Comparison of ENCODE assay signal across 9 mouse cellular contexts in genomic region chr4:43964326-43964833, GRCm38 (mm10). TPM values are rescaled to one million over a fixed set of nuclear protein-coding genes. Genes with fewer than 3 reads are reported as not detected.
DNase-seq lines count a peak whose midpoint lies in the region; TF ChIP-seq lines count a peak whose summit lies in the region.
"Had no signal": no experiment of that assay in that cellular context is flagged by ENCODE, and none has a peak within 500 bp of the region (broad histone marks: within the 10 kb centered on the region; RNA-seq: fewer than 3 reads in every experiment).

No protein-coding gene starts in this region.

- peak overlapping the region; percentile 77 for H3K27ac ChIP-seq in gastrocnemius, adult 2 months
- H3K27ac ChIP-seq in embryonic facial prominence, embryonic 10.5 days (replicated peaks) = peak overlapping the region; percentile 61
- H3K27ac ChIP-seq: neural tube, embryonic 12.5 days had no signal

- no peaks in the 10 kb centered on the region for H3K36me3 ChIP-seq in embryonic facial prominence, embryonic 10.5 days (replicated peaks)

- intact Hi-C loops in gastrocnemius, adult 2 months (cut with DNase I) = no loop called here

- WGBS in embryonic facial prominence, embryonic 10.5 days = 45% methylated on average over 2 of the region's 2 CpGs

- no peak for TF ChIP-seq CTCF in gastrocnemius, adult 2 months (IDR thresholded peaks at IDR 0.05)

- H3K9me3 ChIP-seq in embryonic facial prominence, embryonic 10.5 days = no peaks in the 10 kb centered on the region
- H3K9me3 ChIP-seq: neural tube, embryonic 12.5 days had no signal

- H3K27me3 ChIP-seq in embryonic facial prominence, embryonic 10.5 days (replicated peaks; ENCODE audit: low read depth, poor library complexity, severe bottlenecking) = peaks cover 27% of the 10 kb centered on the region
- H3K27me3 ChIP-seq: neural tube, embryonic 12.5 days had no signal

- DNase-seq in gastrocnemius, adult 2 months = no peak
- no peak for DNase-seq in gastrocnemius, postnatal 4 days (ENCODE audit: low spot score in 2 of 2)
- DNase-seq in embryonic facial prominence, embryonic 10.5 days (ENCODE audit: low spot score) = no peak
- DNase-seq in liver = peak; percentile 84
- peak; percentile 31 for DNase-seq in retina, embryonic 14.5 days (ENCODE audit: low spot score)
- DNase-seq in right cerebral cortex, postnatal 10 days (ENCODE audit: low spot score in 2 of 2) = no peak
- no peak for DNase-seq in frontal cortex, adult 2 months (ENCODE audit: extremely low spot score in 1 of 2, low spot score in 1 of 2)
- no peak for DNase-seq in urinary bladder, postnatal 36 days (ENCODE audit: low spot score in 2 of 2)

- peaks cover 53% of the 10 kb centered on the region for H3K4me1 ChIP-seq in embryonic facial prominence, embryonic 10.5 days

- peak overlapping the region; percentile 38 for H3K4me3 ChIP-seq in gastrocnemius, adult 2 months
- H3K4me3 ChIP-seq in embryonic facial prominence, embryonic 10.5 days = 0 out of 2 replicates have a peak overlapping the region, but pooled peaks have one; percentile 13
- H3K4me3 ChIP-seq: neural tube, embryonic 12.5 days had no signal

RNA-seq across cellular contexts. Expression of gene Glipr2, which starts 7.2 kb away (rescaled TPM):
- 1 to 10 TPM; 1.8 to 4.0 TPM for total RNA-seq in gastrocnemius, adult 2 months (2021)
- total RNA-seq in gastrocnemius, postnatal 4 days (2021) = 10 to 100 TPM; 44.4 to 44.5 TPM
- polyA plus RNA-seq in embryonic facial prominence, embryonic 10.5 days (2016; fragmentation: Nextera tagmentation; extraction: Ambion mirVana) = 55.8 and 75.8 TPM in 2 replicates
- 4.6 and 5.4 TPM in 2 replicates for polyA plus RNA-seq in frontal cortex, adult 2 months (2012; rRNA removed)

RNA-seq across cellular contexts. Expression of gene Ccin, which starts 18.9 kb away (rescaled TPM):
- total RNA-seq in gastrocnemius, adult 2 months (2021) = not detected
- total RNA-seq in gastrocnemius, postnatal 4 days (2021) = under 1 TPM; 0.26 to 0.32 TPM
- not detected in 2 replicates for polyA plus RNA-seq in embryonic facial prominence, embryonic 10.5 days (2016; fragmentation: Nextera tagmentation; extraction: Ambion mirVana)
- 0.06 TPM in 1 of 2 replicates, not detected in the other for polyA plus RNA-seq in frontal cortex, adult 2 months (2012; rRNA removed)
- polyA plus RNA-seq: neural tube, embryonic 12.5 days had no signal

RNA-seq across cellular contexts. Expression of gene Clta, which starts 39.9 kb away (rescaled TPM):
- total RNA-seq in gastrocnemius, adult 2 months (2021) = 10 to 100 TPM; 44.5 to 61.3 TPM
- total RNA-seq in gastrocnemius, postnatal 4 days (2021) = 100 to 1,000 TPM; 158 to 176 TPM
- 212 and 222 TPM in 2 replicates for polyA plus RNA-seq in embryonic facial prominence, embryonic 10.5 days (2016; fragmentation: Nextera tagmentation; extraction: Ambion mirVana)
- polyA plus RNA-seq in frontal cortex, adult 2 months (2012; rRNA removed) = 440 and 454 TPM in 2 replicates

Comparison
In these comparisons a context has a peak if more than half of its experiments do, and no peak if none do; other contexts are left out.
1. RNA of gene Glipr2, which starts 7.2 kb away (total RNA-seq): 44.4 to 44.5 TPM in gastrocnemius, postnatal 4 days; 1.8 to 4.0 TPM in gastrocnemius, adult 2 months; every median in the first group is over 4 times any median in the second.
2. DNase-seq: peak in liver (single experiment) and retina, embryonic 14.5 days (single experiment); none in gastrocnemius, adult 2 months (single experiment), gastrocnemius, postnatal 4 days (0 of 2), embryonic facial prominence, embryonic 10.5 days (single experiment), right cerebral cortex, postnatal 10 days (0 of 2), frontal cortex, adult 2 months (0 of 2) and urinary bladder, postnatal 36 days (0 of 2).